Mouse (Mus musculus): ENCODE measurements around the gene Ccdc163. TPM values are rescaled to one million over a fixed set of nuclear protein-coding genes. Genes with fewer than 3 reads are reported as not detected.

Ccdc163 gene
- total RNA-seq, 2 experiments from 2014 or later = 4.5 to 5.5 TPM

GRCm38 (mm10) chr4:116769060-116769459 is 60.8 kb downstream of the Ccdc163 start:
- intact Hi-C loops (cut with DNase I) = no loop called here
- DNase-seq = no peak

- no peak for DNase-seq
- intact Hi-C loops (cut with DNase I) = no loop called here
Measured at GRCm38 (mm10) chr4:116776391-116776790, 68.1 kb downstream of the Ccdc163 start.

- intact Hi-C loops (cut with DNase I) = no loop called here
- DNase-seq = no peak
Measured at GRCm38 (mm10) chr4:116777079-116777478, 68.8 kb downstream of the Ccdc163 start.

- intact Hi-C loops (cut with DNase I) = no loop called here
- no peak for DNase-seq
Measured at GRCm38 (mm10) chr4:116780541-116780940, 72.2 kb downstream of the Ccdc163 start.

- DNase-seq = no peak
- intact Hi-C loops (cut with DNase I) = no loop called here
Measured at GRCm38 (mm10) chr4:116781366-116781765, 73.1 kb downstream of the Ccdc163 start.

- intact Hi-C loops (cut with DNase I) = no loop called here
- no peak for DNase-seq
Measured at GRCm38 (mm10) chr4:116782171-116782570, 73.9 kb downstream of the Ccdc163 start.

- intact Hi-C loops (cut with DNase I) = no loop called here
Measured at GRCm38 (mm10) chr4:116786587-116786986, 78.3 kb downstream of the Ccdc163 start.

GRCm38 (mm10) chr4:116787985-116788760 is 79.9 kb downstream of the Ccdc163 start:
- intact Hi-C loops (cut with DNase I) = no loop called here
- DNase-seq = no peak

More at GRCm38 (mm10) chr4:116786587-116786986, 78.3 kb downstream of the Ccdc163 start:
- no peak for DNase-seq

- peak; percentile 80 for DNase-seq
Measured at GRCm38 (mm10) chr4:116788956-116789355, 80.6 kb downstream of the Ccdc163 start.

GRCm38 (mm10) chr4:116792453-116792852 is 84.1 kb downstream of the Ccdc163 start:
- intact Hi-C loops (cut with DNase I) = no loop called here
- DNase-seq = no peak

More at GRCm38 (mm10) chr4:116788956-116789355, 80.6 kb downstream of the Ccdc163 start:
- intact Hi-C loops (cut with DNase I) = loop anchor here (1.0 kb wide), 1 partner anchor 70 kb away; no protein-coding TSS in a partner anchor

GRCm38 (mm10) chr4:116794273-116794672 is 86.0 kb downstream of the Ccdc163 start:
- DNase-seq = no peak
- intact Hi-C loops (cut with DNase I) = no loop called here

GRCm38 (mm10) chr4:116796442-116797110 is 88.3 kb downstream of the Ccdc163 start:
- intact Hi-C loops (cut with DNase I) = no loop called here

GRCm38 (mm10) chr4:116799901-116800300 is 91.6 kb downstream of the Ccdc163 start:
- no peak for DNase-seq
- intact Hi-C loops (cut with DNase I) = no loop called here

More at GRCm38 (mm10) chr4:116796442-116797110, 88.3 kb downstream of the Ccdc163 start:
- no peak for DNase-seq

Other genes with a start within 250 kb of the Ccdc163 start
- 100 to 1,000 TPM; 187 to 192 TPM for gene Mast2, start 244.3 kb upstream of the Ccdc163 start, total RNA-seq (2021)
- 10 to 100 TPM; 17.5 TPM for gene Ipp, start 201.0 kb upstream of the Ccdc163 start, total RNA-seq (2021)
- gene Tmem69, start 152.6 kb upstream of the Ccdc163 start, total RNA-seq (2021) = 10 to 100 TPM in 1 of 2 experiments, 1 to 10 TPM in 1; 9.9 to 12.4 TPM
- 10 to 100 TPM; 24.4 to 26.1 TPM for gene Gpbp1l1, start 150.9 kb upstream of the Ccdc163 start, total RNA-seq (2021)
- 1 to 10 TPM; 2.4 to 3.9 TPM for gene Ccdc17, start 111.9 kb upstream of the Ccdc163 start, total RNA-seq (2021)
- gene Nasp, start 80.6 kb upstream of the Ccdc163 start, total RNA-seq (2021) = 100 to 1,000 TPM; 125 to 130 TPM
- gene Akr1a1, start 56.8 kb upstream of the Ccdc163 start, total RNA-seq (2021) = 100 to 1,000 TPM; 651 to 668 TPM
- 100 to 1,000 TPM; 170 to 191 TPM for gene Prdx1, start 23.0 kb upstream of the Ccdc163 start, total RNA-seq (2021)
- gene Mmachc, start 103 bp upstream of the Ccdc163 start, total RNA-seq (2021) = 10 to 100 TPM; 14.7 to 15.7 TPM
- 1 to 10 TPM; 2.0 to 2.2 TPM for gene Tesk2, start 12.4 kb downstream of the Ccdc163 start, total RNA-seq (2021)
- gene Toe1, start 99.1 kb downstream of the Ccdc163 start, total RNA-seq (2021) = 10 to 100 TPM; 18.1 to 18.9 TPM
- 1 to 10 TPM; 3.8 to 3.9 TPM for gene Mutyh, start 99.2 kb downstream of the Ccdc163 start, total RNA-seq (2021)
- under 1 TPM; 0.82 to 0.83 TPM for gene Hpdl, start 113.2 kb downstream of the Ccdc163 start, total RNA-seq (2021)
- 10 to 100 TPM; 14.0 to 14.5 TPM for gene Zswim5, start 168.9 kb downstream of the Ccdc163 start, total RNA-seq (2021)

Measured in left cerebral cortex, postnatal 4 days (tissue).